Mouse (Mus musculus): ENCODE data around the gene Arhgef2. TPM values are rescaled to one million over a fixed set of nuclear protein-coding genes. Genes with fewer than 3 reads are reported as not detected.

Gene Arhgef2
- total RNA-seq, 2 experiments from 2014 or later, result 41.9 to 96.0 TPM

DNA sequence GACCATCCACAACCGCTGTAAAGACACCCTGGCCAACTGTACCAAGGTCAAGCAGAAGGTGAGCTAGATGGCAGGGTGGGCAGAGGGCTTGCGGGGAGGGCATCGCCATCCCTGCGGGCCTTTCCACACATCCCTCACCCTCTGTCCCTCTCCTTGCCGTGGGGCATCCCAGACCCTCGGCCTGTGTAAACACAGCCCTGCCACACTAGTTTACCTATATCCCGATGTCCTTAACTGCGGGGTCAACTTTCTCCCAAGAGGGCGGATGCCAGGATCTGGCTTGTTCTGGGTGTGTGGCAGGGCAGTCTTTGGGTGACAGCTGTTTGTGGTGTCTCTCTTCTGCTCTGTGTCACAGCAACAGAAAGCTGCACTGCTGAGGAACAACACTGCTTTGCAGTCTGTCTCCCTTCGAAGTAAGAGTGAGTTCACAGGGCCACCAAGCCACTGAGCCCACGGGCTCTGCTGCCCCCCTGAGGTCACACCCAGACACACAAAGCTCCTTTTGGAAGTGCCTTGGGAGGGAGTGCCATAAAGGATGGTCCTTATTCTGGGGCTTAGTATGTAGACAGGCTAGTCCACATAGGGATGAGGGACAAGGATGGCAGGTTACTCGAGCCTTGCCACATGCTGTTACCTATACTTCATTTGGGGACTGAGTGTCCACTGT is 26.3 kb downstream of the Arhgef2 start:
- peak; percentile 50 for ATAC-seq (replicated peaks; ENCODE audit: low FRiP score, low TSS enrichment, poor library complexity, severe bottlenecking)

DNA sequence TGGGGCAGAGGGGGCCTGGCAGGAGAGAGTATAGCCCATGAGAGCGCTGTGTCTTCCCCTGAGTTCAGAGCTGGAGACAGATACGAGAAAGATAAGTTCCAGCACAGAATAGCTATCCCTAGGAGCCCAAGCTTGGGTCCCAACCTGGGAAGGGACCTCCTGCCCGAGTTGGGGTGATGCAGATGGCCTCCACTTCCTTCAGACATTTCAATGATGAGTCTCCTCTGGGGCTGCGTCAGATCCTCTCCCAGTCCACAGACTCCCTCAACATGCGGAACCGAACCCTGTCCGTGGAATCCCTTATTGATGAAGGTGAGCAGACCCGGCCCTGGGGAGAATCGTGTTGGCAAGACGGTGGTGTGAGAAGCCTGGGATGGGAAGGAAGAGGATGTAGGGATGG is 27.3 kb downstream of the Arhgef2 start:
- no peak for ATAC-seq (replicated peaks; ENCODE audit: low FRiP score, low TSS enrichment, poor library complexity, severe bottlenecking)

DNA sequence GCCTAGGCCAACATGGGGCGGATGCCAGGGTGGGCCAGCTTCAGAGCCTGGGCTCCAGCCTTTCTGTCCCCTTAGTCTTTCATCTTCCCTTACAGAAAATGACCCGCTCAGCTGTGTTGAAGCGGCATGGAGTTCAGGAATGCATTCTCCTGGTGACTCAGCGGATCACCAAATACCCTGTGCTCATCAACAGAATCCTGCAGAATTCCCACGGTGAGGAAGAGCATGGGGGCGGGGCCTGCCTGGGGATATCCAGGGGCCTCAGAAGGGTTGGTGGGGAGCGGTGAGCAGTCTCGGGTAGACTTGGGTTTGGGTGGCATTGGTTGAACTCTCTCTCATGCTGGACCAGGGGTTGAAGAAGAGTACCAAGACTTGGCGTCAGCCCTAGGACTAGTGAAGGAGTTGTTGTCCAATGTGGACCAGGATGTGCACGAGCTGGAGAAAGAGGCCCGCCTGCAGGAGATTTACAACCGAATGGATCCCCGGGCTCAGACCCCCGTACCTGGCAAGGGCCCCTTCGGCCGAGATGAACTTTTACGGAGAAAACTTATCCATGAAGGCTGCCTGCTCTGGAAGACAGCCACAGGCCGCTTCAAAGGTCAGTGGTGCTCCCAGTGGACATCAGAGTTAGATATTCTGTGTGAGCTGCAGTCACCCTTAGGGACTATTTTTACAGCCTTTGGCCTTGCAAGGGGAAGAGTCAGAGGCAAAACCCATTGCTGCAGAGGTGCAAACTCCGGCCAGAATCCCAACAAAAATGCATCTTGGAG is 29.9 kb downstream of the Arhgef2 start:
- no peak for ATAC-seq (replicated peaks; ENCODE audit: low FRiP score, low TSS enrichment, poor library complexity, severe bottlenecking)

DNA sequence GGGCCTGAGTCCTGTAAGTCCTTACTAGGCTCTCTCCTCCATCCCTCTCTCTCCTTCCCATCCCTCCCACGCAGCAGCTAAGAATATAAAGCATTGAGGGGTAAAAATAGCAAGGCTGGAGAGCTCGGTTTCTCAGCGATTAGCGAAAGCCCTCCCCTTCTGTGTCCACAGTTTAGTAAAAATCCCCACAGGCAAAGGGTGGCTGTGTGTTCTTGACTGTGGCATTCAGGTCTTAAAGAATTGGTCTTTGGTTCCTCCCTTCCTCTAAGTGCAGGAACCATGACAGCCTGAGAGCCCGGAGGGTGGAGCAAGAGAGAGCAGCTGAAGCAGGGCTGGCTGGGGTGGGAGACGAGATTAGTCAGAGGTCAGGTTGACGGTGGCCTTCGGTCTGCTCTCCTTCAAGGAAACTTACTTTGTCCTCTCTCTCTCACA is 30.8 kb downstream of the Arhgef2 start:
- ATAC-seq (replicated peaks; ENCODE audit: low FRiP score, low TSS enrichment, poor library complexity, severe bottlenecking), result no peak

DNA sequence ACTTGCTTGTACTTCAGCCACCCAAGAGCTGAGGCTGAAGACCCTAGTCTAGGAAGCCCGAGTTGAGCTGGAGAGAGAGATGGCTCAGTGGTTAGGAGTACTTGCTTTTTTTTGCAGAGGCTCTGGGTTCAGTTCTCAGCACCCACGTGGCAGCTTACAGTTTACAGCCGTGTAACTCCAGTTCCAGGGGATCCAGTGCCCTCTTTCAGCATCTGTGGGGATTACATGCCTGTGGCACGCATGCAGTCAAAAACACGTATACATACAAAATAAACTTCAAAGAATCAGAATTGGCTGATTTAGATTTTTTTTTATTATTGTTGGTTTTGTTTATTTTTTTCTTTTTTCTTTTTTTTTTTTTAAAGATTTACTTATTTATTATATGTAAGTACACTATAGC is 31.4 kb downstream of the Arhgef2 start:
- no peak for ATAC-seq (replicated peaks; ENCODE audit: low FRiP score, low TSS enrichment, poor library complexity, severe bottlenecking)

DNA sequence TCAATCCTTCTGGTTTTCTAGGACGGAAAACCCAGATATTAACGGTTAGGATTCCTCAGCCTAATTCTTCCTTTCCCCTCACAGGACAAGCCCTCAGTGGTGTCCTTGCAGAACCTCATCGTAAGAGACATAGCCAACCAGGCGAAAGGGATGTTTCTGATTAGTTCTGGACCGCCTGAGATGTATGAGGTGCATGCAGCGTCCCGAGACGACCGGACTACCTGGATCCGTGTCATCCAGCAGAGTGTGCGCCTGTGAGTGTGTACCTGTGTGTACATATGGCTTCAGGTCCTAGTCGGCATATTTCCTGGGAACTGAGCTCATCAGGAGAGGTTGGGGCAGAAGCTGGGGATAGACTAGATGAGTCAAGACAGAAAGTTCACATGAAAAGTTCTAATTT is 33.5 kb downstream of the Arhgef2 start:
- ATAC-seq (replicated peaks; ENCODE audit: low FRiP score, low TSS enrichment, poor library complexity, severe bottlenecking), result no peak

DNA sequence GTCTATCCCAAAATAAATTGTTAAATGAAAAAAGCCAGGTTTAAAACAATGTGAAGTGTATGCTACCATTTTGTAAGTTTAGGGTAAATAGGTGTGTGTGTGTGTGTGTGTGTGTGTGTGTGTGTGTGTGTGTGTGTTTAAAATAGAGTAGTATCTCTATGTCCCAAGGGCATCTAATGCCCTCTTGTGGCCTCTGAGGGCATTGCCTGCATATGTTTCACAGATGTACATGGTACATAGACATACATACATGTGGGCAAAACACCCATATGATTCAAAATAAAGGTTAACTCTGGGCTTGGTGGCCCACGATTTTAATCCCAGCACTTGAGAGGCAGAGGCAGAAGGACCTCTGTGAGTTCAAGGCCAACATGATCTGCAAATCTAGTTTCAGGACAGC is 34.9 kb downstream of the Arhgef2 start:
- ATAC-seq (replicated peaks; ENCODE audit: low FRiP score, low TSS enrichment, poor library complexity, severe bottlenecking), result peak; percentile 69; the same call in 1 of the 2 replicates

DNA sequence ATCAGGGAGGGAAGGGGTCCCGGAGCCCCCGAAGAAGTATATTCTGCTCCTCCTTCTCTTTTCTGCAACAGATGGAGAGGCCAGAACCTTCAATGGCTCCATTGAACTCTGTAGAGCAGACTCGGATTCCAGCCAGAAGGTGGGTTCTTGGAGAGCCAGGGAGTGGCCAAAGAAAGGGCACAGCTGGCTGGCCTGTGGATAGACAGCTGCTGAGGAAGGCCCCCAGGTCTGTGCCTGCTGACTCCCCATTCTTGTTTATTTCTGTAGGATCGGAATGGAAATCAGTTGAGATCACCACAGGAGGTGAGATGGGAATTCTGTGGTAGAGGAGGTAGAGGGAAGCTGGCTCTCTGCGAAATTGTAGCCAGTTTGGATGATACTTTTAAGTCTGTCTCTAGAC is 37.3 kb downstream of the Arhgef2 start:
- no peak for ATAC-seq (replicated peaks; ENCODE audit: low FRiP score, low TSS enrichment, poor library complexity, severe bottlenecking)

DNA sequence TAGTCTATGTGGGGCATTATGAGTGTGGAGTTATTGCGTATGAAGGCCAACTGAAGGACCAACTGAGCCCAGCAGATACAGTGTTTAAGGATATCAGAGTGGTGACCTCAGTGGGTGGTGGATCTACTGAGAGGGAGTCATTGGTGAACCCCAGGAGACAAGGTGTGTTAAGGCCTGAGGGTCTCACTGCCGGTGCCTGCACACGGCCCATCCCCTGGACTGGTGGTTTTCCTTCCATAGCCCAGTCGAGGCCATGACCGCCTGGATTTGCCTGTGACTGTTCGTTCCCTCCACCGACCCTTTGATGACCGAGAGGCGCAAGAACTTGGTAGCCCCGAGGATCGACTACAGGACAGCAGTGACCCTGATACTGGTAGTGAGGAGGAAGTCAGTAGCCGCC is 40.2 kb downstream of the Arhgef2 start:
- ATAC-seq (replicated peaks; ENCODE audit: low FRiP score, low TSS enrichment, poor library complexity, severe bottlenecking), result no peak

DNA sequence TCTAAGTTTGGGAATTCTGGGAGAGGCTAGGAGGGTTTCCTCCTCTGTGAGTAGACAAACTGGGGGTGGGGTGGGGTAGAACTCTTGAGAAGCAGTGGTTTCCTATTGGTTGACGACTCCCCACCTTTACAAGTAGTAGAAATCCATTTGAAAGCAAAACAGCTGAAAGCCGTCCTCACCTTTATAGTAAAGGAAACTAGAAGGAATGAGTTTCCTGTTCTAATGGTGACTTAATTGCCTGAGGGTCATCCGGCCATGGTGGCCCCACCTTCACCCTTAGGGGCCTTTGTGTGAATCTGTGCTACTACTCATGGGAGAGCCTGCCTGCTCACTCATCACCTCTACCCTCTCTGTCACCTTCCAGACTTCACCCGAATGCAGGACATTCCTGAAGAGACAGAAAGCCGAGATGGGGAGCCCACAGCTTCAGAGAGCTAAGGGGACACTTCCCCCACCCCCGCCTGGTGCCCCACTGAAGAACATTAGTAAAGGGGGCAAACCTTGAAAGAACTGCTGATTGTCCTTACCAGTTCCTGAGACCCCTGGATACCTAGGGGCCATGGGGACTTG is 40.7 kb downstream of the Arhgef2 start:
- no peak for ATAC-seq (replicated peaks; ENCODE audit: low FRiP score, low TSS enrichment, poor library complexity, severe bottlenecking)

DNA sequence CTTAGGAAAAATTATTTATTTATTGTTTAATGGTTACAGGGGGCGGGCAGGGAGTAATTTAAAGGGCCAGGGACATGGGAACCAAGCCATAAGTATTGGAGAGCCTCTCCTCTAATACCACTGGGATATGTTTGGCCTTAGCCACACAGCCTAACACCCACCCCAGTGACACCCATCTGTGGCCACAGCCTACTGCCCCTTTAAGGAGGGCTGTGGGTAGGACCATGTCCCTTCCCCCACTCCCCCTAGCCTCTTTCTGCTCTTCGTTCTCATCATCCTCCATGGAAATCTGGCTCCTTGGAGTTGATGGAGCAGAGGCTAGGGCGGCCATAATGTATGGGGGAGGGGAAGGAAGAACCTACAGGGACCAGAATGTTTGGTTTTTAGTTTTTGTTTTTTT is 41.3 kb downstream of the Arhgef2 start:
- ATAC-seq (replicated peaks; ENCODE audit: low FRiP score, low TSS enrichment, poor library complexity, severe bottlenecking), result no peak

DNA sequence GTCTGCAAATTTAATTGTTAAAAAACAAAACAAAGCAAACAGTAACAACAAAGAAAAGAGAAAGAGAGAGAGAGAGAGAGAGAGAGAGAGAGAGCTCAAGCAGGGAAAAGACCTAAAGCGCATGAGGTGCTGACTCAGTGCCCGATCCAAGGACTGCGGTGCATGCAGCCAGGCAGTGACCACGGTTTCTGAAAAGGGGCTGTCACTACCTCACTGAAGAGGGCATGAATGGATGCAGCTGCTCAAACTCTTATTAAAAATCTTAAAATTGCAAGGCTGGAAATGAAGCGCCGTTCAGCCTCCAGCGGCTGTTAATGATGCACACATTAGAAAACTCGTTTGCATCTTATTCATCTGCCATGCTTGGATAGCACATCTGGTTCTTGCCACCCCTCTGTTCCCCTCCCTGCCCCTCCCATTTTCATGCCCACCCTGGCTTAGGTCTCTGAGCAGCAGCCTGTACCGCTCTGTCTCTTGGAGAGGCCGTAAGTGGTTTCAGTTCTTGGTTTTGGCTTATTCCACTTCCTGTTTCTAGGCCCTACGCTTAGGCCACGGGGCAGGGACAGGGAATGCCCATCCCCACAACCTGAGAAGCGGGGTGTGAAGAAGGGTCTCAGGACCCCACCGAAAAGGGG is 42.1 kb downstream of the Arhgef2 start:
- ATAC-seq (replicated peaks; ENCODE audit: low FRiP score, low TSS enrichment, poor library complexity, severe bottlenecking), result no peak

DNA sequence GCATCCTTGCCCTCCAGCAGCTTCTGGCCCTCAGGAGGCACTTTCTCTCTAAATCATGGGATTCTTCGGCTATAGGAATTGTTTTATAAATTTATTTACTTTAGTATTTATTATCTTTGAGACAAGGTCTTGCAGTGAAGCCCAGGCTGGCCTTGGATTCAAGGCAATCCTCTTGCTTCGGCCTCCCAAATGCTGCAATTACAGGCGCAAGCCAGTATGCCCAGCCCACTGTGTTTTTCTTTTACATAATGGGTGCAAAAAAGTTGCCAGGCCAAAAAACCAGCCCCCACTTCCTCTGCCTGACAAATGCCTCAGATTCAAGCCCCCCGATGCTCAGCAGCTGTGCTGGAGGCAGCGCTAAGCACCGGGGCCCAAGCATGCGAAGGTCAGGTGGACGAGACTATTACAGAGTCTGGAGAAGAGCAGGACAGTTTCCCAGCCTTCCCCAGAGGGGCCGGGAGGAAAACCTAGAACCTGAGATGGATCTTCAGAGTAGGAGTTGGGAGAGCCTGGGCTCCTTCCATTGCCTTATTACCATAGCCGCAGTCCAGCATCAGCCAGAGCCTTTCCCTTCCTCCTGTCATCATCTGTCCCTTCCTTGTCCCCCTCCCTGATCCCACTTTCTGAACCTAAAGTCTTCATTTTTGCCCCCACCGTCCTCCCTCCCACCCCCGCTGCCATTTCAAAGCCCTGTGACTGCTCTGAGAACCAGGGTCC is 42.8 kb downstream of the Arhgef2 start:
- ATAC-seq (replicated peaks; ENCODE audit: low FRiP score, low TSS enrichment, poor library complexity, severe bottlenecking), result no peak

DNA sequence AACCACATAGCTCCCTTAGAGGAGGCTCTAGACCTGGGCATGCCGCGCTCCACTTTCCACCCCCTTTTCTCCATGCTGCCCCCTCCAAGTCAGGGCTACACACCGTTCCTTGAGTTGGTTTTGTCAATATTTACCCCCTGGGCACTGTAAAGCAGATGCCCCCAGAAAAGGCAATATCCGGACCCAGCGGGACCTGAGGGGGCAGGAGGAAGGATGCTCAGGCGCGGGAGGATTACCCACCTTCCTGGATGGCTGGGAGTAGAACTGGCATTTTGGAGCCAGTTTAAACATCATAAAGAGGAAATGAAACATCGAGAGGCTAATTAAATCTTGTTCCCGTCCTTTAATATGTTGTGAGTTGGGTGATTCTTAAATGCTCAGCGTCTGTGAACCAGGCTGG is 43.4 kb downstream of the Arhgef2 start:
- no peak for ATAC-seq (replicated peaks; ENCODE audit: low FRiP score, low TSS enrichment, poor library complexity, severe bottlenecking)

DNA sequence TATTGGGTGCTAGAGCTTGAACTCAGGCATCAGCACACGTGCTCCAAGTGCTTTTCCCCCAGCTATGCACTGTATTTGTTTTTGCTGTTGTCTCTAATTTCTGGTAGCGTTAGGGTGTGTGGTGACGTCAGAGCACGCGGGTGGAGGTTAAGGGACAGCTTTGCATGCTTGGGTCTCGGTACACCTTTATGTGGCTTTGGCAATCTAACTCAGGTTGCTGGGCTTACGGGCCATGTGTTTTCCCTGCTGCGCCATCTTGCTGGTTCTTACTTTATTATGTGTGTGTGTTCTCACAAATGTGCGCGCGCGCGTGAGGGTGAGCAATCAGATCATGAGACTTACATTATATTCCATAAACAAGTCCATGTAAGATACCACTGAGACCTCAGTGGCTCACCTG is 44.2 kb downstream of the Arhgef2 start:
- no peak for ATAC-seq (replicated peaks; ENCODE audit: low FRiP score, low TSS enrichment, poor library complexity, severe bottlenecking)

DNA sequence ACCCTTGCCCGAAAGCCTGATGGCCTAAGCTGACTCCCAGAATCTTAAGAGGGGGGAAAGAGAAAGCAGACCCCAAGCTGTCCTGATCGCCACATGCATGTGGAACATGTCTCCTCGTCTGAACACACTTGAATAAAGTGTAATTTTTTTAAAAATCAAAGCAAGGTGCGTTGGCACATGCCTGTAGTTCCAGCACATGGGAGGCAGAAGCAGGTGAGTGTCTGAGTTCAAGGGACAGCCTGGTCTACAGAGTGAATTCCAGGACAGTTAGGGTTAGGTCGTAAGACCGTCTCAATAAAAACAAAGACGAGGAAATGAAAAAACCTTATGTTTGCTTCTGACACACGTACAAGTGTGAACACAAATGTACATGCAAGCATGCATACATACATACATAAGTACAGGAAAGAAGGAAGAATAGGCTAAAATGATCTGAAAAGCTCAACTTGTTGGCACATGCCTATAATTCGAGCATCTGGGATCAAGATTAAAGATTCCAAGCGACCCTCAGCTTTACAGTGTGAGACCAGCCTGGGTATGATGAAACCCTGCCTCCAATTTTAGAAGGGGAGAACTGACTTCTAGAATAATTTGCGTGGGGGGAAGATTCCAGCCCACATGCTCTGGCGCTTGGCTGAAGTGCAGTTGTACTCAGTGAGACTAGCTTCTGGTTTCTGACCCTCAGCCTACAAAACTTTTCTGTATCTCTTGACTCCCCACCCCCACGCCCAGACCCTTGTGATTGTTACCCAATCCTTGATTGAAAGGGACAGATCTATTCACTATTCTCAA is 45.1 kb downstream of the Arhgef2 start:
- no peak for ATAC-seq (replicated peaks; ENCODE audit: low FRiP score, low TSS enrichment, poor library complexity, severe bottlenecking)

DNA sequence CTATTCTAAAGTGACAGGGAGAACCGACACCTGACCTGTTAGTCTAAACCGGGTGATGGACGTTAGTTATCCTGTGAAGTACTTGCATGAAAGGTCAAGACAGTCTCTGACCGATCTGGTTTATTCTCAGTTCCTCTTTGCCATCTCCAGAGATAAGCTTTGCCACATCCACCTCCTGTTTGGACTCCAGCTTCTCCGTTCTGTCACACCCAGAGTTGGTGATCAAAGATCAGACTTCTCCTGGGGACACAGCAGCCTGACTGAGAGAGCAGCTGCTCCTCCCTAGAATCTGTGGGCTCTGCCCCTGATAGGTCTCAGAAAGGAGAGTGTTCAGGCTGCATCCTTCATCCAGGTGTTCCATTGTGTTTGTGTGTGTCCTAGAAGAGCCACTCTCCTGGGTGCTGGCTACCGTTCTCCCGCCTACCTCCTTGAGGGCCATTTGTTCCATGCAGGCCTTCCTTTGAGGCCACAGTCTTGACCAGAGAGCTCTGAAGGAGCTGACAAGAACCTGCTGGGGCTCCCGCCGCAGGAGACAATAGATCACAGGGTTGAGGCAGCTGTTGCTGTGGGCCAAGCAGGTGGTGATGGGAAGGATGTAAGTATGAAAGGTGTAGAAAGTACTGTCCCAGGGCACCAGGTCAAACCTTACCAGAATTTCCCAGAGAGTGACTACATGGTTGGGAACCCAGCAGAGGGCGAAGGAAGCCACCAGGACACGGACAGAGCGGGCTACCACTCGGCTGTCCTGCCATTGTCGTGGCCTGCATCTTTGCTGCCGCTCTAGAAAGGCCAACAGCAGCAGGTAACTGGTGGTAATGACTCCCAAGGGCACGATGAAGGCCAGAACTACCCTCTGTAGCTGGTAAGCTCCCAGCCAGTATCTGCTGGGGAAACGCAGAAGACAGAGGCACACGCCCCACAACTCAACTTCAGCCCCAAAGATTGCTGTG is 46.2 kb downstream of the Arhgef2 start:
- ATAC-seq (replicated peaks; ENCODE audit: low FRiP score, low TSS enrichment, poor library complexity, severe bottlenecking), result peak; percentile 36

Measured in megakaryocyte-erythroid progenitor cell, adult 5-6 weeks (primary cell).